Comparison of ENCODE assay signal across 19 mouse cellular contexts in genomic region chr2:143834082-143834481, GRCm38 (mm10). TPM values are rescaled to one million over a fixed set of nuclear protein-coding genes. Genes with fewer than 3 reads are reported as not detected.
DNase-seq lines count a peak whose midpoint lies in the region; ATAC-seq lines count a peak whose summit lies in the region.
"Had no signal": no experiment of that assay in that cellular context is flagged by ENCODE, and none has a peak within 500 bp of the region (broad histone marks: within the 10 kb centered on the region; RNA-seq: fewer than 3 reads in every experiment).

No protein-coding gene starts in this region.

- H3K9me3 ChIP-seq in kidney, embryonic 15.5 days (replicated peaks): no peaks in the 10 kb centered on the region
- no peaks in the 10 kb centered on the region for H3K9me3 ChIP-seq in limb, embryonic 13.5 days
- H3K9me3 ChIP-seq: forebrain, embryonic 13.5 days; hindbrain, embryonic 12.5 days had no signal

- DNase-seq in kidney, postnatal 14 days: no peak
- peak; percentile 6 for DNase-seq in 3T3-L1 (ENCODE audit: low read depth, low spot score)
- peak; percentile 26 for DNase-seq in embryo, embryonic 11 days
- no peak for DNase-seq in right cerebral cortex, postnatal 4 days
- DNase-seq in liver: no peak
- no peak for DNase-seq in T-cell, adult 2 months (ENCODE audit: low spot score)
- DNase-seq: adrenal gland, postnatal 36 days; cerebellum, postnatal 14 days; gastrocnemius, postnatal 25 days; kidney, adult 9 months; right cerebral cortex, adult 18-20 months had no signal

- peak overlapping the region; percentile 48; the same call in 1 of the 2 replicates for H3K27ac ChIP-seq in kidney, embryonic 15.5 days
- no peak overlapping the region for H3K27ac ChIP-seq in limb, embryonic 13.5 days
- H3K27ac ChIP-seq: forebrain, embryonic 13.5 days; hindbrain, embryonic 12.5 days; macrophage had no signal

- H3K9ac ChIP-seq in kidney, embryonic 15.5 days: no peak overlapping the region
- H3K9ac ChIP-seq in limb, embryonic 13.5 days: no peak overlapping the region
- H3K9ac ChIP-seq: forebrain, embryonic 13.5 days; hindbrain, embryonic 12.5 days had no signal

- H3K4me3 ChIP-seq in kidney, embryonic 15.5 days (replicated peaks): no peak overlapping the region
- no peak overlapping the region for H3K4me3 ChIP-seq in limb, embryonic 13.5 days
- H3K4me3 ChIP-seq: forebrain, embryonic 13.5 days; hindbrain, embryonic 12.5 days had no signal

- H3K36me3 ChIP-seq in kidney, embryonic 15.5 days: no peaks in the 10 kb centered on the region
- H3K36me3 ChIP-seq in limb, embryonic 13.5 days: no peaks in the 10 kb centered on the region
- H3K36me3 ChIP-seq: hindbrain, embryonic 12.5 days had no signal

- WGBS in kidney, embryonic 15.5 days: 24% methylated on average over 6 of the region's 6 CpGs
- 36% methylated on average over 6 of the region's 6 CpGs for WGBS in limb, embryonic 13.5 days

- no peak overlapping the region for H3K4me2 ChIP-seq in kidney, embryonic 15.5 days
- H3K4me2 ChIP-seq in limb, embryonic 13.5 days (replicated peaks): peak overlapping the region; percentile 25; the same call in 1 of the 2 replicates
- H3K4me2 ChIP-seq: forebrain, embryonic 13.5 days; hindbrain, embryonic 12.5 days; liver, embryonic 11.5 days had no signal

- H3K4me1 ChIP-seq in kidney, embryonic 15.5 days: peaks cover 16% of the 10 kb centered on the region
- peaks cover 17% of the 10 kb centered on the region for H3K4me1 ChIP-seq in limb, embryonic 13.5 days
- H3K4me1 ChIP-seq: forebrain, embryonic 13.5 days had no signal

- ATAC-seq in kidney, embryonic 15.5 days (replicated peaks; ENCODE audit: low FRiP score): peak; percentile 62
- no peak for ATAC-seq in limb, embryonic 13.5 days (ENCODE audit: low FRiP score, low read depth)
- ATAC-seq: forebrain, embryonic 13.5 days; inflammation-experienced regulatory T-cells, adult 6 months; midbrain, embryonic 16.5 days had no signal

- no peaks in the 10 kb centered on the region for H3K27me3 ChIP-seq in kidney, embryonic 15.5 days
- H3K27me3 ChIP-seq in limb, embryonic 13.5 days: no peaks in the 10 kb centered on the region
- H3K27me3 ChIP-seq: forebrain, embryonic 13.5 days; hindbrain, embryonic 12.5 days had no signal

RNA-seq across cellular contexts. Expression of gene Bfsp1, which starts 28.9 kb away (rescaled TPM):
- 1.3 and 1.5 TPM in 2 replicates for polyA plus RNA-seq in kidney, embryonic 15.5 days (2015; fragmentation: Nextera tagmentation; extraction: Ambion mirVana)
- 2.4 and 2.6 TPM in 2 replicates for polyA plus RNA-seq in limb, embryonic 13.5 days (2015; fragmentation: Nextera tagmentation; extraction: Ambion mirVana)
- polyA plus RNA-seq: inflammation-experienced regulatory T-cells, adult 6 months had no signal

Comparison
In these comparisons a context has a peak if more than half of its experiments do, and no peak if none do; other contexts are left out.
1. DNase-seq: peak in 3T3-L1 (single experiment) and embryo, embryonic 11 days (single experiment); none in kidney, postnatal 14 days (single experiment), right cerebral cortex, postnatal 4 days (single experiment), liver (single experiment) and T-cell, adult 2 months (single experiment).